Mouse (Mus musculus) adrenal gland, postnatal 0 days (tissue): Measurements from ENCODE around the gene Cbr4. TPM values are rescaled to one million over a fixed set of nuclear protein-coding genes. Genes with fewer than 3 reads are reported as not detected.

ENCODE experiments used
- polyA plus RNA-seq: library from polyadenylated mRNA; unstranded; fragments of >200 nt; fragmentation: Nextera tagmentation; extraction: Ambion mirVana; gene quantifications from 2 replicates; pipeline ENCODE4 v1.2.1, GENCODE M21; 2015

The Cbr4 gene
- 130 and 153 TPM in 2 replicates for polyA plus RNA-seq

DNA sequence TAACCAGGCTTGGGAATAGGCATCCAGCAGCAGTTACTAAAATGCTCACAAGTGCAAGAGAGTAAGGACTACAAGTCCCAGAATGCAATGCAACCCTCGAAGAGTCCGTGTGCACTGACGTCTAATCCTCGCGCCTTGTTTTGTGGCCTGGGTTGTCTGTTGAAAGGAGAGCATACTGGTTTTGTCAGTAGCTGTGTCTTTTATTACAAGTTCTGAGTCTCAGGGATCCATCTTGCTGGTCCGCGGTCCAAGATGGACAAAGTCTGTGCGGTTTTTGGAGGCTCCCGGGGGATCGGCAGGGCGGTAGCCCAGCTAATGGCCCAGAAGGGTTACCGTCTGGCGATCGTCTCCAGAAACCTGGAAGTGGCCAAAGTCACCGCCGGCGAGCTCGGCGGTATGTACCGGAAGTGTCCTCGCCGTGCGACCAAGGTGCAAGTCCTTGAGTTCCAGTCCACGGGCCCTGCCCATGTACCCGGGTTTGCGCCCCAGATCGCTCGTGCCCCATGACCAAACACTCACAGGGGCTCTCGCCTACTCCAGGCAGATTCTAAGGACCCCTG is at the start of gene Cbr4:
Cbr4 (plus strand) TSS at position 138 of the 560 bp plus-strand sequence.

